Mouse (Mus musculus): ENCODE measurements around the gene Rtl9.

Gene Rtl9

DNA sequence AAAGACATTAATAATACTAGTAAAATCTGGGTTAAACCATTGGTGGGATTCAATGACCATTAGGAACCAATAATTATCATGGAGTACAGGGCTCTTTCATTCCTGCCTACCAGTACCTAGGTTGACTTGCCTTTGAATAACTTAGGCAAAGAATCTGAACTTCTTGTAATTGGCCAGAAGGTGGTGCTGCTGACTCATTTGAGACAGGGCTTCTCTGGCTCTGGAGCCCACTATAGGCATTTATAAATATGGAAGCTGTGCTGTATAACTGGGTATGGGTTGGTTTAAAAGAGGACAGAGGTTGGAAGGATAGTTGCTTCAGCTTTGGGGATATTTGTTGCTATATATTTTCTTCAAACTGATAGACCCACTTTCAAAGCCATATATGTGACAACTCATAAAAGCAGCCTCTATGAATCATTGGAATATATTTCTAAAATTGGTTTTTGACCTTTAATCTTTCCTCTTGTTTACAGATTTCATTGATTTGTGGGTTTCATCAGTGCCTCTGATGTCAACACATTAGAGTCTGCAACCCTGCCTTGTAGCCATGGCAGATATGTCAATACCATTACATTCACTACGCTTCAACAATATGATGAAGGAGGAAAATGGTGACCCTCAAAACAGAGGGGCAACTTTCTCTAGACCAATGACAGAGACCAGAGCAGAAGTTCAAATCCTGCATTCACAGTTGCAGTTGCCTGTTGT lies at the start of gene Rtl9:
Gene Rtl9, plus strand, starts transcription at position 551 of the 711 bp plus-strand sequence.
- 86% methylated on average over 1 of the region's 1 CpGs for WGBS

DNA sequence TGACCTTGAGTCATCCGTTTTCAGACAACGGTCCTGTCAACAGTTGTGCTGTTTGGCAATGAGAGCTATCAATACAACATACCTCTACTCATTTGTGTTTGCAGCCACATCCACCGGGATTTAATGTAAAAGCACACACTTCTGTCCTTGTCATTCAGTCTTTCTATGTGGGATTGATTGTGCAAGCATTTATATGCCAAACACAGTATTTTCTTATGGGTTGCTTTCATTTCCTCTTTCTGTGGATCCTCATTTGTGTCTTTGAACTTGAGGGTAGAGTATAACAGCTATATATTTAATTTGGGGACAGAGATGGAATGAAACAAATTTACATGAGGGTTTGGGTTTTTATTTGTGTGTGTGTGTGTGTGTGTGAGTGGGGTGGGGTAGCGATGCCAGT lies 47.5 kb upstream of the Rtl9 start:
- 78% methylated on average over 4 of the region's 4 CpGs for WGBS

- 5% methylated on average over 12 of the region's 12 CpGs for WGBS
Observed at GRCm38 (mm10) chrX:143058829-143059228, 40.6 kb upstream of the Rtl9 start.

GRCm38 (mm10) chrX:143062641-143063355 lies 36.6 kb upstream of the Rtl9 start:
- 71% methylated on average over 11 of the region's 11 CpGs for WGBS

DNA sequence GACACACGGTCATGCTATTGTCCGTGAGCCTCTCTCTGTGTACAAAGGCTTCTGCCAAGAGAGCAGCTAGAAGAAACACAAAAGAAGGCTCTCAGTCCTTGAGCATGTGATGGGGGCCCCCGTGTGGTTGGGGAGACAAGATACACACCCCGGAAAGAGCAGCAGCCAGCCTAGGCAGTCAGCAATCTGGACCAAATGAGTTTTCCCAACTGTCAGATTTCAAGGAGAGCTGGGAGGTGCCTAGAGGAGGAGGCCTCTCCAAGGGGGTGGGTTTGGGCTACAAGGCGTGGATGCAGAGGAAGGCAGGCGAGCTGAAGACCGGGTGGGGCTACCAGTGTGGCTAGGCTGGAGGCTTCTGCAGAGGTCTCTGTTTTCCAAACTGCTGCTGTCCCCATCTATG lies 35.6 kb upstream of the Rtl9 start:
- 35% methylated on average over 7 of the region's 7 CpGs for WGBS

- WGBS: 46% methylated on average over 9 of the region's 9 CpGs
Observed at GRCm38 (mm10) chrX:143064288-143064687, 35.1 kb upstream of the Rtl9 start.

DNA sequence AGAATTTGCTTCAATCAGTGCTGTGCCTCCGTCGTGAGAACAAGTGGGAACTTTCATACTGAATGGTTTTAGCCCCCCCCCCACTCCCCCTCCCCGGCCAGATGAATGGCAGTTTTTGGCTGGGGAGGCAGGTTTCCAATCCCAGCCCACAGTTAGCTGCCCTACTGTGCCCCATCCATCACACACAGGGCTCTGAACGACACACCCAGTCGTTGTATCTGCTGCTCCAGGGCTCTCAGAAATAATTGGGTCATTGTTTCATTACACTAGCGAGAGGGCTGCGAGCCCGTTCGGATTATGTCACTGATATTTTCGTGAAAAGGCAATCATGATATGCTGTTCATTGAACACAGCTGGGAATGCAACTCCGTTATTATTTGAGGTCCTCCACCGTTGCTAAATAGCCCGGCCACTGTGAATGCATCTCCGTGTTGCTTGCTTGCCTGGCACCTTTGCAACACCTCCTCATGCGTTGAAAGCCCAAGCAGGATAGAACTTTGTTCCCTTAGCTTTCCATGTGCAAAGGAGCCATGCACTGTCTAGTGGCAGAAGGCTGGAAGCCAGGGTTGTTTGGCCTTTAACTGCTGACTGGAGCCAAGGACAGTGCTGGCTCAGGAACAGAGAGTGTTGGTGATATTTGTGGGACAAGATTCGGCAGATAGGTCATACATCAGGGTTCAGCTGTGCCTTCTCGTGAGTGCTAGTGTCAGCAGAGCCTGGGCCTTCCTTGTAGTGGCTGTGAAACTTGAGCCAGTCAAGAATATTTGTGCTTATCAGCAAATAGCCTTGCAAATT lies 32.9 kb upstream of the Rtl9 start:
- 43% methylated on average over 17 of the region's 17 CpGs for WGBS

- WGBS: 83% methylated on average over 1 of the region's 1 CpGs
Observed at GRCm38 (mm10) chrX:143067115-143067514, 32.3 kb upstream of the Rtl9 start.

- whole genome bisulfite sequencing: 72% methylated on average over 5 of the region's 5 CpGs
Observed at GRCm38 (mm10) chrX:143067576-143067975, 31.8 kb upstream of the Rtl9 start.

- WGBS: 9% methylated on average over 22 of the region's 23 CpGs
Observed at GRCm38 (mm10) chrX:143080458-143081336, 18.7 kb upstream of the Rtl9 start.

GRCm38 (mm10) chrX:143082732-143083131 lies 16.7 kb upstream of the Rtl9 start:
- 56% methylated on average over 1 of the region's 1 CpGs for WGBS

DNA sequence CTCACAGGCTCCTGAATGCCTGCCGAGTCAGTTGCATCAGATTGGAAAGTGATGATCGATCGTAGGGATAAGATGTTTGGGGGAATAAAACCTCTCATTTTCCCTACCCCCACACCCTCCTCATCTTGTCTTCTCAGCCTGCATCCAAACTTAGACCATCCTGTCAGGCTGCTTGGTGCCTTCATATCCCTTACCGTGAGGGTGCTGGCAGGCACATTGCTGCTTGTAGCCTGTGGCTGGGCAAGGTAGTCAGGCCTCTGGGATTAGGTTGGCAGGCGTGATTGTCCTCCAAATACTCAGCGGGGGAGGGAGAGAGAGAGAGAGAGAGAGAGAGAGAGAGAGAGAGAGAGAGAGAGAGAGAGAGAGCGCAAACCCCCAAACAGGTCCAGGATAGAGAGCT lies 11.2 kb upstream of the Rtl9 start:
- 47% methylated on average over 6 of the region's 7 CpGs for WGBS

DNA sequence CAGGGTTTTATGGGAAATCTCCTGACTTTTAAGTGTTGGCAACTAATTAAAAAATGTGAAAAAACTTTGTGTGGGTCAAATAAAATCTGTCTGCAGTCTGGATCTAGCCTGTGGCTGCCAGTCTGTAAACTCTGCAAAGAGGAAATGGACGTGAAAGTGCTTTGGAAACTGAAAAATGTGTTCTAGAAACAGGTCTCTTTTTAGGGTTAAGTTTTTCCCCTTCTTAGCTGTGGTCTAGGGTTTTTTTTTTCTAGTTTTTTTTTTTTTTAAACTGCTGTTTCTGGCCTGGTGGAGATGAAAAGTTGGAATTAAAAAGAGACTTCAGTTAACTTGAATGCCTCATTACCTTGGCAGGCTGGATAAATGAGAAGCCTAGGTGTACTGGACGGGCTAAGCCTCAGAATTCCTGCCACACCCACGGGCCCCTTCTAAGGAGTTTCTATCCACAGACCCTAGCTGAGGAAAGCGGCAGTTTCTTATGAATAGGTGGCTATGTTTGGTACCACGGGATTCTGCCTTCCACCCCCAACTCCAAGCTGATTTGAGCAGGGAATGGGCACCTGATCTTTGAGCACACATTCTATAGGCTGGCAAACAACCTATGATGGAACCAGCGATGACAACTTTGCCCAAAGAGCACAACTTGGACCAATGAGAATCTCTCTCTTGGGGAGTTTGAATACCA lies 8.3 kb upstream of the Rtl9 start:
- WGBS: 70% methylated on average over 6 of the region's 6 CpGs

DNA sequence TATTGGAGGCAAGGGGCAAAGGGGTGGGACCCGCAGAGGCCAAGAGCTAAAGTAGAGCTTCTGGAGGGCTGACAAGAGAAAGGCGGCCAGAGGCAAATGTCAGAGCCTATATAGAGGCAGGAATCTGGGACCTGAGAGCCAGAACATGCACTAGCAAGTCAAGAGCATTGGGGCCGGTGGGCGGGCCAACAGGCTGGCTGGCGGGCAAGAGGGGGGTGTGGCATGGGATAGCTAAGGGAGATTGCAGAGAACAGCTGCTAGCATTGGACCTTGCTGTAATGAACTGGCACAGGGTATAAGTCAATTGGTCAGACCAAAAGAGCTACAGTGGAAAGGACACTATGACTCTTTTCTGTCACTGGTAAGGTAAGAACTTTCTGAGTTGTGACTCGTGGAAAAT lies 1.8 kb upstream of the Rtl9 start:
- WGBS: 75% methylated on average over 6 of the region's 6 CpGs

- WGBS: 97% methylated on average over 5 of the region's 5 CpGs
Observed at GRCm38 (mm10) chrX:143103146-143103545, 3.8 kb downstream of the Rtl9 start.

GRCm38 (mm10) chrX:143105866-143106265 lies 6.5 kb downstream of the Rtl9 start:
- 61% methylated on average over 1 of the region's 1 CpGs for WGBS
